Mouse (Mus musculus): ENCODE measurements around the gene Krt13. TPM values are rescaled to one million over a fixed set of nuclear protein-coding genes. Genes with fewer than 3 reads are reported as not detected.

Gene Krt13
- total and polyA plus RNA-seq, 2 experiments from 2014 or later, result not detected

- Histone ChIP-seq H3K9ac (replicated peaks; ENCODE audit: low read length) (no peak overlapping the region), H3K27me3 (ENCODE audit: insufficient read depth, low read length) (no peaks in the 10 kb centered on the region), H3K36me3 (ENCODE audit: insufficient read depth, low read length) (no peaks in the 10 kb centered on the region), H3K27ac (no peak overlapping the region), H3K4me1 (ENCODE audit: insufficient read depth, low read length) (no peaks in the 10 kb centered on the region), H3K9me3 (ENCODE audit: low read length) (no peaks in the 10 kb centered on the region), H3K4me2 (ENCODE audit: low read depth, low read length) (no peak overlapping the region), H3K4me3 (ENCODE audit: low read length) (no peak overlapping the region)
- no peak for TF ChIP-seq CTCF (IDR thresholded peaks at IDR 0.05; ENCODE audit: low read depth)
- DNase-seq (ENCODE audit: low spot score), result no peak
- WGBS, result 86% methylated on average over 5 of the region's 5 CpGs
- no peak for ATAC-seq
Measured at GRCm38 (mm10) chr11:100120331-100120730, 1.0 kb downstream of the Krt13 start.

DNA sequence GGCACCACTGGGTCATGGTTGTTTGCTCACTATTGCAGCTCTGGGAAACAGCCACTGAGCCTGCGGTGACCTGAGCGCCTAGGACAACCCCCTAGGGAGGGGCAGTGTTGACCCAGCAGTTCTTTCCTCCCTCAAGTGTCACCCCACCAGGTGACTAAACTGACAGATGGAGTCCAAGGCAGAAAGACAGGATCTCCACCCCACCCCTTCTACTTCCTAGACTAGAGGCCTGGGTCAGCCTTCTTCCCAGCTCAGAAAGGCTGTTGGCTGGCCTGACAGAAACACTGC, 7.7 kb downstream of the Krt13 start:
- no peak overlapping the region for H3K9ac ChIP-seq (replicated peaks; ENCODE audit: low read length)
- H3K27ac ChIP-seq, result no peak overlapping the region
- no peak for DNase-seq (ENCODE audit: low spot score)
- no peaks in the 10 kb centered on the region for H3K4me1 ChIP-seq (ENCODE audit: insufficient read depth, low read length)
- TF ChIP-seq CTCF (IDR thresholded peaks at IDR 0.05; ENCODE audit: low read depth), result no peak
- H3K27me3 ChIP-seq (ENCODE audit: insufficient read depth, low read length), result no peaks in the 10 kb centered on the region
- H3K36me3 ChIP-seq (ENCODE audit: insufficient read depth, low read length), result no peaks in the 10 kb centered on the region
- no peak overlapping the region for H3K4me2 ChIP-seq (ENCODE audit: low read depth, low read length)
- ATAC-seq, result no peak
- H3K4me3 ChIP-seq (ENCODE audit: low read length), result no peak overlapping the region
- WGBS, result 58% methylated on average over 2 of the region's 2 CpGs
- no peaks in the 10 kb centered on the region for H3K9me3 ChIP-seq (ENCODE audit: low read length)

DNA sequence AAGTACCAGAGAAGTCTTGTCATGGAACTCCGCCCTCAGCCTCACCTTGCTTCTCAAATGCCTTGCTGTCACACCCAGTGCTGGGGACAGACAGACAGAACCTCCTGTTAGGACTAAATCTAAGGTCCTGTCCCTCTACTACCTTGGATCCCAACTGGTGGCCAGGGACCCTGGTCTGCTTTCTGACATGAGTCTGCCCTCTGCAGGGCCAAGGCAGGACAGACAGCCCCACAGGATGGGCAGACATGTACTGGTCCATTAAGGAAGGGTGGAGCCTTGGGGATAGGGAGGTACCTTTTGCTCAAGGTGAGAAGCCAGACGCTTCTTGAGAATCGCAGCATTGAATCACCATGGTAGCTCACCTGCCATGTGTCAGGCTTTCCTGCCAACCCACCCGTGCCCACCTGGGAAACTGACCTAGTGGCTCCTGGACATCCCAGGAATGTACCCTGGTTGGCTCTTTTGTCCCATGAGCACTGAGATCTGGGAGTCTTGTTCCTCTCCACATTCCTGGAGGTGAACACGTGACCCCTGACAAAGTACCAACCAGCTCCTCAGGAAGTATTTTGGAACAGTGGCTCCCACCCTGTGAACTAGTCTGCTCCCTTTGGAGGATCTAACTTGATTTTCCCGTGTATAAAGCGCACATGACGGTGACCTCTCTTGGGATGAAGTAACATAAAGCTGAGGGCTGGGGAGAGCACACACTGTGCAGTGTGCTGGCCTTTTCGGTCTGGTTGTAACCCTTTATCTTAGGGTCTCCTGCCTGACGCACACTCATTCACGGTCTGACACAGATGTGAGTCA, 8.2 kb downstream of the Krt13 start:
- H3K4me3 ChIP-seq (ENCODE audit: low read length), result no peak overlapping the region
- ATAC-seq (no peak), DNase-seq (ENCODE audit: low spot score) (no peak)
- TF ChIP-seq CTCF (IDR thresholded peaks at IDR 0.05; ENCODE audit: low read depth), result no peak
- no peaks in the 10 kb centered on the region for H3K27me3 ChIP-seq (ENCODE audit: insufficient read depth, low read length)
- H3K4me1 ChIP-seq (ENCODE audit: insufficient read depth, low read length), result no peaks in the 10 kb centered on the region
- H3K27ac ChIP-seq, result no peak overlapping the region
- no peaks in the 10 kb centered on the region for H3K9me3 ChIP-seq (ENCODE audit: low read length)
- WGBS, result 77% methylated on average over 11 of the region's 11 CpGs
- no peak overlapping the region for H3K4me2 ChIP-seq (ENCODE audit: low read depth, low read length)
- no peaks in the 10 kb centered on the region for H3K36me3 ChIP-seq (ENCODE audit: insufficient read depth, low read length)
- H3K9ac ChIP-seq (replicated peaks; ENCODE audit: low read length), result no peak overlapping the region

DNA sequence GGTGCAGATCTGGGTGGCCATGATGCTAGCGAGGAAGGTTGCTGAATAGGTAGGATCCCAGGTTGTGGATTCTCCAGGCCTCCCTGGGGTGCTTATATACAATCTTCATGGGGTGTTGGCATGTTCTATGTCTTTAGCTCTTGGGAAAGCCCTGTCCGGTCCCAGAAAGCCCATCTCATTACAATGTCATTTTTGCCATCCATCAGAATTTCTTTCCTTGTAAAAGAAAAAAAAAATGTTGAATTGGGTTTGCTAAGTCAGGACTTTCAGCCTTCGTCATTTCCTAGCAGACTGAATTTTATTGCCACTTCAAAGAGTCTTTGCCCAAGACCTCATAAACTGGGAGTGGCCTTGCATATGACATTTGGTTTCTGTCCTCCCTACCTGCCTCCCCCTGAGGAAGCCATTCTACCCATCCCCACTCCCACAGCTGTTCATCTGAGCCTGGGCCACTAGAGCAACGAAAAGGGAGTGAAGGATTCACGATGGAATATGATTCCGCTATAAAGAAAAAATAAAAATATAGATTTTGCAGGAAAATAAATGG, 15.7 kb downstream of the Krt13 start, which contains the start of gene Krt36:
TSS of gene Krt36 (minus strand) at position 51 of the 547 bp plus-strand sequence.
- H3K27ac ChIP-seq, result no peak within 1 kb of the TSS
- 88% methylated on average over 6 of the region's 6 CpGs for WGBS
- ATAC-seq, result no peak
- H3K27me3 ChIP-seq (ENCODE audit: insufficient read depth, low read length), result no peaks in the 10 kb centered on the region
- no peaks in the 10 kb centered on the region for H3K9me3 ChIP-seq (ENCODE audit: low read length)
- no peak for TF ChIP-seq CTCF (IDR thresholded peaks at IDR 0.05; ENCODE audit: low read depth)
- H3K4me2 ChIP-seq (ENCODE audit: low read depth, low read length), result no peak within 1 kb of the TSS
- no peaks in the 10 kb centered on the region for H3K4me1 ChIP-seq (ENCODE audit: insufficient read depth, low read length)
- no peaks in the 10 kb centered on the region for H3K36me3 ChIP-seq (ENCODE audit: insufficient read depth, low read length)
- no peak within 1 kb of the TSS for H3K4me3 ChIP-seq (ENCODE audit: low read length)
- H3K9ac ChIP-seq (replicated peaks; ENCODE audit: low read length), result no peak within 1 kb of the TSS
- DNase-seq (ENCODE audit: low spot score), result no peak

DNA sequence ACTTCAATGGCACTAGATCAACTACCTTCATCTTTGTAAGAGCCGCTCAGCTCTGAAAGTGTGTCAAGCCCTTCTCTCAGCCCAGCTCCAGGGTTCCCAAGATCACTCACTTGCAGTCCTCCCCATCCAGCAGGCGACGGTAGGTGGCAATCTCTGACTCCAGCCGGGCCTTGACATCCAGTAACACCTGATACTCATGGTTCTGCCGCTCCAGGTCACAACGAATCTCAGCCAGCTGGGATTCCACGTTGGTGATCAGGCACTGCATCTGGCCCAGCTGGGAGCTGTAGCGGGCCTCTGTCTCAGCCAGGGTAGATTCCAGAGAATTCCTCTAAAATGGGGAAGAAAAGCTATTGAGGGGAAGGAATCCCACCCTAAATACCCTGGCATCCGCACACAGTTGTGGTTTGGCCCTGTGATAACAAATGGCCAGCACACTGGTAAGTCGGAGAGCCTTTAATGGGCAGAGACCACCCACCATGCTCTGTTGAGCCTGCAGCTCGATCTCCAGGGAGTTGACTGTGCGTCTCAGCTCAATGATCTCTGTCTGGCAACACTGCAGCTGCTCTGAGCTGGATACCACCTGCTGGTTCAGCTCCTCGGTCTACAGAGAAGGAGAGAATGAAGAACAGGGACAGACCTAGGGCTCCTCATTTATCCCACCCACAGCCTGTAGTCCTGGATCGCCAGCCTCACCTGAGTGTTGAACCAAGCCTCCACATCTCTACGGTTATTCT, 18.5 kb downstream of the Krt13 start:
- Histone ChIP-seq H3K36me3 (ENCODE audit: insufficient read depth, low read length) (no peaks in the 10 kb centered on the region), H3K9ac (replicated peaks; ENCODE audit: low read length) (no peak overlapping the region), H3K4me3 (ENCODE audit: low read length) (no peak overlapping the region), H3K27ac (no peak overlapping the region), H3K9me3 (ENCODE audit: low read length) (no peaks in the 10 kb centered on the region), H3K4me2 (ENCODE audit: low read depth, low read length) (no peak overlapping the region), H3K27me3 (ENCODE audit: insufficient read depth, low read length) (no peaks in the 10 kb centered on the region), H3K4me1 (ENCODE audit: insufficient read depth, low read length) (no peaks in the 10 kb centered on the region)
- 64% methylated on average over 15 of the region's 15 CpGs for WGBS
- ATAC-seq, result no peak
- TF ChIP-seq CTCF (IDR thresholded peaks at IDR 0.05; ENCODE audit: low read depth), result no peak
- no peak for DNase-seq (ENCODE audit: low spot score)

GRCm38 (mm10) chr11:100100391-100100790, 21.0 kb downstream of the Krt13 start:
- Histone ChIP-seq H3K9ac (replicated peaks; ENCODE audit: low read length) (no peak overlapping the region), H3K4me3 (ENCODE audit: low read length) (no peak overlapping the region), H3K27me3 (ENCODE audit: insufficient read depth, low read length) (no peaks in the 10 kb centered on the region), H3K27ac (no peak overlapping the region), H3K4me1 (ENCODE audit: insufficient read depth, low read length) (no peaks in the 10 kb centered on the region), H3K9me3 (ENCODE audit: low read length) (no peaks in the 10 kb centered on the region), H3K36me3 (ENCODE audit: insufficient read depth, low read length) (no peaks in the 10 kb centered on the region), H3K4me2 (ENCODE audit: low read depth, low read length) (no peak overlapping the region)
- WGBS, result 77% methylated on average over 4 of the region's 4 CpGs
- no peak for ATAC-seq
- no peak for DNase-seq (ENCODE audit: low spot score)
- no peak for TF ChIP-seq CTCF (IDR thresholded peaks at IDR 0.05; ENCODE audit: low read depth)

Measured in hindbrain, postnatal 0 days (tissue).